Mouse (Mus musculus) hindbrain, embryonic 16.5 days (tissue): ENCODE measurements around the gene Mbd3l2. TPM values are rescaled to one million over a fixed set of nuclear protein-coding genes. Genes with fewer than 3 reads are reported as not detected.

Experiments used
- ATAC-seq: fragments of 200-750 bp; cut with Nextera tagmentation; 2 replicates; pipeline ENCODE4 v1.8.0; 2017; ENCODE audit warnings: moderate TSS enrichment, moderate library complexity
- H3K27ac ChIP-seq: fragments of 300-500 bp; sonication (generic); 2 replicates; pipeline ENCODE4 v1.5.1; 2014; ENCODE audit warnings: low read depth, mild to moderate bottlenecking, control low read depth, low read length, moderate library complexity
- H3K27me3 ChIP-seq: fragments of 300-500 bp; sonication (generic); replicated peaks from 2 replicates; pipeline ENCODE4 v1.6.1; 2014; ENCODE audit warnings: low read length; ENCODE audit not compliant: control insufficient read depth, insufficient read depth
- H3K36me3 ChIP-seq: fragments of 300-500 bp; sonication (generic); 2 replicates; pipeline ENCODE4 v1.6.1; 2014; ENCODE audit warnings: mild to moderate bottlenecking, low read length, moderate library complexity, mixed read lengths; ENCODE audit not compliant: control insufficient read depth, insufficient read depth
- H3K4me1 ChIP-seq: fragments of 300-500 bp; sonication (generic); 2 replicates; pipeline ENCODE4 v1.6.1; 2014; ENCODE audit warnings: low read depth, low read length; ENCODE audit not compliant: control insufficient read depth, insufficient read depth
- H3K4me2 ChIP-seq: fragments of 300-500 bp; sonication (generic); 2 replicates; pipeline ENCODE4 v1.6.1; 2014; ENCODE audit warnings: mild to moderate bottlenecking, low read length, control low read depth, moderate library complexity
- H3K4me3 ChIP-seq: fragments of 300-500 bp; sonication (generic); 2 replicates; pipeline ENCODE4 v1.5.1; 2014; ENCODE audit warnings: mild to moderate bottlenecking, low read length, control low read depth, moderate library complexity
- H3K9ac ChIP-seq: fragments of 300-500 bp; sonication (generic); 2 replicates; pipeline ENCODE4 v1.6.1; 2014; ENCODE audit warnings: low read depth, mild to moderate bottlenecking, control low read depth, low read length, moderate library complexity
- H3K9me3 ChIP-seq: fragments of 300-500 bp; sonication (generic); 2 replicates; pipeline ENCODE4 v1.6.1; 2014; ENCODE audit warnings: mild to moderate bottlenecking, low read length, moderate library complexity; ENCODE audit not compliant: control insufficient read depth
- WGBS: fragments of 180-500 bp; shearing (Covaris S2); extraction: QIAGEN DNeasy Blood & Tissue Kit; methylation state at CpG from one replicate; pipeline ENCODE4 v1.1.7; 2014; 5-methylcytosine and 5-hydroxymethylcytosine counted together
- microRNA-seq: library from miRNA; unstranded; fragments of <30 nt; microRNA quantifications from one replicate; pipeline ENCODE4, GENCODE M21; 2017
- polyA plus RNA-seq: library from polyadenylated mRNA; unstranded; fragments of >200 nt; fragmentation: Nextera tagmentation; extraction: Ambion mirVana; gene quantifications from 2 replicates; pipeline ENCODE4 v1.2.1, GENCODE M21; 2015

Mbd3l2 gene
- polyA plus RNA-seq, 1 experiment from 2014 or later, result not detected

DNA sequence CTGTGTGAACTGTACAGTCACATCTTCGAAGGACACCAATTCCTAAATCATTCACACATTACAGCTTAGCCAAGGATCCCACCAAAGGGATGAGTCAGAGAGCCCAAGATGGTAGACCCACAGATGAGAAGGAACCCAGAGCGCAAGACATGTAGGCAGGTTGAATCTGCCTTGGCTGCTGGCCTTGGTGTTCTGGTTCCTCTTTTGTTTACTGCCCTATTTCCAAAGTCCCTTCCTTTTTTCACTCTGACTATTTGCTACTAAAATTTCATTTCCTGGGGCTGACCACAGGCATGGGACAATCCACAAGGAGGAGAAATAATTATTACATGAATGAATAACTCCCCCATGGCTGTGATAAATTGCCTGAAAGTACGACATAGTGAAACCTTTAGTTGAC, 37.6 kb downstream of the Mbd3l2 start:
- no peak overlapping the region for H3K4me2 ChIP-seq
- no peak overlapping the region for H3K4me3 ChIP-seq
- no peak overlapping the region for H3K9ac ChIP-seq
- no peaks in the 10 kb centered on the region for H3K27me3 ChIP-seq
- no peaks in the 10 kb centered on the region; the same call in 1 of the 2 replicates for H3K4me1 ChIP-seq
- no peaks in the 10 kb centered on the region; the same call in 1 of the 2 replicates for H3K9me3 ChIP-seq
- ATAC-seq, result no peak
- no peak overlapping the region for H3K27ac ChIP-seq
- WGBS, result 90% methylated on average over 3 of the region's 3 CpGs
- H3K36me3 ChIP-seq, result peaks cover 32% of the 10 kb centered on the region

DNA sequence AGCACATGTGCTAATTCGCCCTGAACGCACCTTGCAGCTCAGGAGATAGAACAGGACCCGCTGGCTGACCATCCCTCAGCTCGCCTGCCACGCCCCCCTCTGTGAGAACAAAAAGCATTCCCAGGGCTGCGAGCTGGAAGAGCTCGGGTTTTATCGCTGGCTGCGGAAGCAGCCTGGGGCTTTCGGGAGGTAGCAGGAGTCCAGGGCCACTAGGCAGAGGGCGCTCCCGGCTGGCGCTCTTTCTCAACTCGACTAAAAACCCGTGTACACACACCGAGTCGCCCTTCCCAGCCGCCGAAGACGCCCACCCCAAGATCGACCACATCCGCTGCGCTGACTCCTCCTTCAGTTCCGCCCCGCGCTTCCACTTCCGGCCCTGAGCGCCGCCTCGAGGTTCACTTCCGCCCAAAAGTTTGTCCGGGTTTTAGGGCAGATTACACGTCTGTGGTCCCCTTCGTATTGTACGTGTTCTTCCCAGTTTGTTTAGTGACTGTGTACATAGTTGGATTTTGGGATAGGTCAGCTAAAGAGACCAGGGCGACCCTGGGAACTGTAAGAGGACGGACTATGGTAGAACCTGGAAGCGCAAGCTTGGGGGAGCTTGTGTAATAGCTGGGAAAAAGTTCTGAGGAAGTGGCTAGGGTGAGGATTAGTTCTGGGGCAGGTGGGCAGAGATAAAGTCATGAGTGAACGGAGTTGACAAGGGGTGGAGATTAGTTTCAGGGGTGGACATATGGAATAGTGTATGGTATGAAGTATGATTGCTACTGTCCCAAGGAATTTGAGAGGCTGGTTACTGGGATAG, 43.1 kb downstream of the Mbd3l2 start:
- H3K4me2 ChIP-seq, result peak overlapping the region; percentile 81
- no peaks in the 10 kb centered on the region; the same call in 1 of the 2 replicates for H3K4me1 ChIP-seq
- H3K4me3 ChIP-seq, result peak overlapping the region; percentile 59
- no peaks in the 10 kb centered on the region for H3K27me3 ChIP-seq
- H3K36me3 ChIP-seq, result peaks cover 3% of the 10 kb centered on the region; the same call in 1 of the 2 replicates
- 4% methylated on average over 39 of the region's 39 CpGs for WGBS
- no peaks in the 10 kb centered on the region for H3K9me3 ChIP-seq
- H3K9ac ChIP-seq, result peak overlapping the region; percentile 73
- H3K27ac ChIP-seq, result peak overlapping the region; percentile 83
- ATAC-seq, result peak; percentile 99

DNA sequence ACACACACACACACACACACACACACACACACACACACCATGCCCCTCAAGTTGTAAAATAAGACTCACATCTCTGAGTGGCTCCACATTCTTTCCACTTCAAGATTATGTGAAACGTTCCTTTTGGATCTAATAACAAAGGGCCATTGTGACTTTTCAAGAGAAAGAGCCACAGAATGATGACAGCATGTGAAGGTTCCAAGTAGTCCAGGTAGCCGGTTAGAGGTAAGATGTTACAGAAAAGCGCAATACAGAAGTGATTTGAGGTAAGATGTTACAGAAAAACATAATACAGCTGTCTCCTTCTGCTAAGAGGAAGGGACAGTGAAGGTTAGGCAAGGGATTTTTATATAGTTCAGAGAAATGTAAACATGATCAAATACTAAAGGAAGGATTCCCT, 47.7 kb downstream of the Mbd3l2 start, which contains the start of the genes Zfp558 and Mbd3l1:
Gene Zfp558, minus strand, starts transcription at position 101 of the 400 bp plus-strand sequence.
Gene Mbd3l1, plus strand, starts transcription at position 192 of the 400 bp plus-strand sequence.
- 78% methylated on average over 3 of the region's 3 CpGs for WGBS
- no peak within 1 kb of the TSS for H3K9ac ChIP-seq
- no peaks in the 10 kb centered on the region for H3K27me3 ChIP-seq

More for the DNA sequence above, 47.7 kb downstream of the Mbd3l2 start, which contains the start of the genes Zfp558 and Mbd3l1:
- H3K9me3 ChIP-seq, result no peaks in the 10 kb centered on the region
- no peaks in the 10 kb centered on the region for H3K4me1 ChIP-seq
- H3K4me2 ChIP-seq, result no peak within 1 kb of the TSS
- no peak within 1 kb of the TSS for H3K27ac ChIP-seq
- ATAC-seq, result no peak
- no peak within 1 kb of the TSS for H3K4me3 ChIP-seq
- H3K36me3 ChIP-seq, result no peaks in the 10 kb centered on the region

Small RNAs within 50 kb of the gene (microRNA-seq; reads per million reads assigned to microRNA genes)
- not detected for gene Gm22854

Other genes starting within 250 kb of the Mbd3l2 start
- 115 and 116 TPM in 2 replicates for gene Chordc1, start 138.5 kb upstream of the Mbd3l2 start, polyA plus RNA-seq
- gene Naalad2, start 27.7 kb upstream of the Mbd3l2 start, polyA plus RNA-seq, result 2.5 and 3.3 TPM in 2 replicates
- not detected in 2 replicates for gene Ubtfl1, start 26.2 kb upstream of the Mbd3l2 start, polyA plus RNA-seq
- gene Zfp558, start 47.6 kb downstream of the Mbd3l2 start, polyA plus RNA-seq, result 31.3 and 38.0 TPM in 2 replicates
- gene Mbd3l1, start 47.7 kb downstream of the Mbd3l2 start, polyA plus RNA-seq, result not detected in 2 replicates
- gene Muc16, start 243.9 kb downstream of the Mbd3l2 start, polyA plus RNA-seq, result 0.09 TPM in 1 of 2 replicates, not detected in the other